Mouse (Mus musculus) cerebellum, postnatal 14 days (tissue): Measurements from ENCODE around the gene Olfr1339.

Experiments
- DNase-seq, 2 experiments: peaks; one replicate each; pipeline ENCODE4 v3.0.0; 2021; ENCODE audit warnings: mixed read lengths in 2 of 2

Gene Olfr1339

GRCm38 (mm10) chr4:118731875-118732274 lies at the start of gene Olfr1339:
Gene Olfr1339 (plus strand): TSS chr4:118732175.
- no peak for DNase-seq

- DNase-seq: no peak
These were observed 44.9 kb upstream of the Olfr1339 start for GRCm38 (mm10) chr4:118687086-118687485.

GRCm38 (mm10) chr4:118692412-118692973 lies 39.5 kb upstream of the Olfr1339 start, which contains the start of gene Olfr1342:
Gene Olfr1342 (minus strand): TSS chr4:118692756.
- no peak for DNase-seq

GRCm38 (mm10) chr4:118693812-118694211 lies 38.2 kb upstream of the Olfr1339 start:
- no peak for DNase-seq

- no peak for DNase-seq
These were observed 28.8 kb upstream of the Olfr1339 start, which contains the start of gene Olfr1341 for GRCm38 (mm10) chr4:118703223-118703622. Gene Olfr1341 (plus strand): TSS chr4:118703523.

- DNase-seq: no peak
These were observed 23.9 kb upstream of the Olfr1339 start for GRCm38 (mm10) chr4:118708086-118708485.

GRCm38 (mm10) chr4:118711656-118712055 lies 20.3 kb upstream of the Olfr1339 start:
- no peak for DNase-seq

GRCm38 (mm10) chr4:118719838-118720237 lies 12.1 kb upstream of the Olfr1339 start, which contains the start of gene Olfr1340:
Gene Olfr1340 (plus strand): TSS chr4:118720138.
- DNase-seq: no peak

- DNase-seq: no peak
These were observed 10.1 kb upstream of the Olfr1339 start for GRCm38 (mm10) chr4:118721742-118722483.

- no peak for DNase-seq
These were observed 7.6 kb downstream of the Olfr1339 start for GRCm38 (mm10) chr4:118739574-118739973.

- no peak for DNase-seq
These were observed 9.2 kb downstream of the Olfr1339 start for GRCm38 (mm10) chr4:118740988-118741698.

GRCm38 (mm10) chr4:118741881-118742280 lies 9.9 kb downstream of the Olfr1339 start:
- DNase-seq: peak; percentile 32 to 52

- no peak for DNase-seq
These were observed 26.7 kb downstream of the Olfr1339 start, which contains the start of gene Olfr1338 for GRCm38 (mm10) chr4:118758637-118759036. Gene Olfr1338 (minus strand): TSS chr4:118758737.

- DNase-seq: no peak
These were observed 50.5 kb downstream of the Olfr1339 start, which contains the start of gene Olfr1337 for GRCm38 (mm10) chr4:118782486-118782885. Gene Olfr1337 (minus strand): TSS chr4:118782586.
